Mouse (Mus musculus): Measurements from ENCODE around the gene Mbd3.

DNA sequence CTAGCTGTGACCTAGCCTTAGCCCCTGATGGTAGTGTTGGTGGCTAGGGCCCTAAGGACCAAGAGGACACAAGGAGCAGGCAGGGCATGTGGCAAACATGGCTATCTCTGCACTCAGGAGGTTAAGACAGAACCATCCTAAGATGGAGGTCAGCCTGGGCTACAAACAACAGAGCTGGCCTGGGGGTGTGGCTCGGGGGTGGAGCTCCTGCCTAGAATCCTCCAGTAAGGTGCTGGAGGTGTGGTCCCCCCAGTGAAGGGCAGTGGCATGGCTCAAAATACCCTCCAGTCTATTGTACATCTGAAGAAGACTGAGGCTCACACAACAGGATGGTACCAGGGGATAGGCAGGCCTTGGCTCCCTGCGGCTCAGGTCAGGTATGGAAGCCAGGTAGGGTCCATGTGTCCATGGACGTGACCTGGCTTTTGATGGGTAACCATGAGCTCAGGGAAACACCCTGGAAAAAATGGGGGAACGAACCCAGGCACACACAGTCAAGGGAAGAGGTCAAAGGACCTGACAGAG, 15.2 kb downstream of the Mbd3 start:
- TF ChIP-seq EP300 (IDR thresholded peaks at IDR 0.05) (no peak), CTCF (IDR thresholded peaks at IDR 0.05) (no peak)
